Mouse (Mus musculus) neural tube, postnatal 0 days (tissue): Measurements from ENCODE around the gene Otulinl. TPM values are rescaled to one million over a fixed set of nuclear protein-coding genes. Genes with fewer than 3 reads are reported as not detected.

Experiments
- polyA plus RNA-seq: library from polyadenylated mRNA; unstranded; fragments of >200 nt; fragmentation: Nextera tagmentation; extraction: Ambion mirVana; gene quantifications from 2 replicates; pipeline ENCODE4 v1.2.1, GENCODE M21; 2015

Otulinl gene
- polyA plus RNA-seq = 18.0 and 21.4 TPM in 2 replicates

GRCm38 (mm10) chr15:27681419-27682187, at the start of gene Otulinl:
Otulinl (minus strand) TSS chr15:27681579.

DNA sequence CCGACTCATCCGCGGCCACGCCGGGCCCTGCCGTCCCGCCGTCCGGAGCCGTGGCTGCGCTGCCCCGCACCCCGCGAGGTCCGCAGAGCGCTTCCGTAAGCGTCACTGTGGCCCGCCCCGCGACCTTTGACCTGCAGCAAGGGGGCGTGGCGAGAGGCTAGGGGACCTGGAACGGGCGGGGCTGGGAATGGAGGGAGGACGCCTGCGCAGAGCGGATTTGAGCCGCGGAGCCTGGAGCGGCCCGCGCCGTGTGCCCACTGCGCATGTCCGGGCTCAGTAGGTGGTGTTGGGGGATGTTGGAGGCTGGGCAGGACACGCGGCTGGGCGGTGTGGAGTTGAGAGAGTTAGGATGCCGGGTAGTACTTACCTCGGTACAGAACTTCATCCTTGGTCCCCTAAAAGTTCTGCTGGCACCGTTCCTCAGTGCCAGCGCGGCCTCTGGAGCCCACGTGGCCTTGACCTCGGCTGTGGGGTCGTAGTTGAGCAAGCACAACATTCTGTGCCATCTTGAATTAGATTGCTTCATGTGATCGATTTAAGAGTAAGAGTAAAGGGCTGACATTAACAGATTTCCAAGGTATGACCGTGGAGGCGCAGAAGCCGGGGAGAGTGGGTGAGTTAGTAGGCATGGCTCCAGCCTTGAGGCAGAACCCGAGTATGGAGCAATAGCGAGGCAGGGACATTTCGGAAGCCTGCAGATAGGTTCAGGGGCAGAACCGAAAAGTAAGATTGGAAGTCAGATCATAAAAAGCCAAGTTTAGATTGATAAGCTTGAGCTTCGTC, 50.6 kb downstream of the Otulinl start, which contains the start of gene Otulin:
Gene Otulin (minus strand): TSS at position 93 of the 783 bp plus-strand sequence.

Other genes with a start within 250 kb of the Otulinl start
- 27.7 and 29.3 TPM in 2 replicates for gene Ank, start 214.9 kb downstream of the Otulinl start, polyA plus RNA-seq
- 24.5 and 24.7 TPM in 2 replicates for gene Otulin, start 50.9 kb downstream of the Otulinl start, polyA plus RNA-seq